Mouse (Mus musculus) stomach, postnatal 0 days (tissue): ENCODE data around the gene Slc7a7. TPM values are rescaled to one million over a fixed set of nuclear protein-coding genes. Genes with fewer than 3 reads are reported as not detected.
A peak's percentile ranks its signal among the peaks of the same experiment; 100 is the strongest.

ENCODE experiments used
- ATAC-seq: fragments of 200-750 bp; cut with Nextera tagmentation; 2 replicates; pipeline ENCODE4 v1.8.0; 2017; ENCODE audit not compliant: low FRiP score, low TSS enrichment
- DNase-seq: peaks from one replicate; pipeline ENCODE4 v3.0.0-alpha.2; 2016; ENCODE audit warnings: low spot score
- H3K27ac ChIP-seq: fragments of 300-500 bp; sonication (generic); replicated peaks from 2 replicates; pipeline ENCODE4 v1.5.1; 2014; ENCODE audit warnings: mild to moderate bottlenecking, control low read depth
- H3K27me3 ChIP-seq: fragments of 300-500 bp; sonication (generic); 2 replicates; pipeline ENCODE4 v1.6.1; 2014; ENCODE audit warnings: low read length; ENCODE audit not compliant: control insufficient read depth, insufficient read depth
- H3K36me3 ChIP-seq: fragments of 300-500 bp; sonication (generic); 2 replicates; pipeline ENCODE4 v1.6.1; 2014; ENCODE audit warnings: low read length, mixed read lengths; ENCODE audit not compliant: control insufficient read depth, insufficient read depth
- H3K4me1 ChIP-seq: fragments of 300-500 bp; sonication (generic); replicated peaks from 2 replicates; pipeline ENCODE4 v1.6.1; 2014; ENCODE audit warnings: antibody characterized with exemption; ENCODE audit not compliant: control insufficient read depth, insufficient read depth
- H3K4me2 ChIP-seq: fragments of 300-500 bp; sonication (generic); replicated peaks from 2 replicates; pipeline ENCODE4 v1.6.1; 2014; ENCODE audit warnings: low read depth, mild to moderate bottlenecking, control low read depth, moderate library complexity
- H3K4me3 ChIP-seq: fragments of 300-500 bp; sonication (generic); 2 replicates; pipeline ENCODE4 v1.5.1; 2014; ENCODE audit warnings: low read depth, low read length, control low read depth
- H3K9ac ChIP-seq: fragments of 300-500 bp; sonication (generic); 2 replicates; pipeline ENCODE4 v1.6.1; 2014; ENCODE audit warnings: mild to moderate bottlenecking, low read length, control low read depth, mixed read lengths
- H3K9me3 ChIP-seq: fragments of 300-500 bp; sonication (generic); 2 replicates; pipeline ENCODE4 v1.6.1; 2016; ENCODE audit warnings: low read length; ENCODE audit not compliant: control insufficient read depth
- CTCF ChIP-seq: IDR thresholded peaks from 2 replicates; pipeline ENCODE4 v1.5.1; 2016; ENCODE audit warnings: antibody characterized with exemption, low read depth, mild to moderate bottlenecking, moderate library complexity
- EP300 ChIP-seq: optimal IDR thresholded peaks from 2 replicates; pipeline ENCODE3; 2016; ENCODE audit warnings: antibody characterized with exemption
- WGBS: fragments of 180-500 bp; shearing (Covaris S2); extraction: QIAGEN DNeasy Blood & Tissue Kit; methylation state at CpG from one replicate; pipeline ENCODE4 v1.1.7; 2014; 5-methylcytosine and 5-hydroxymethylcytosine counted together
- polyA plus RNA-seq: library from polyadenylated mRNA; unstranded; fragments of >200 nt; fragmentation: Nextera tagmentation; extraction: Ambion mirVana; gene quantifications from 2 replicates; pipeline ENCODE4 v1.2.1, GENCODE M21; 2015

Gene Slc7a7
- polyA plus RNA-seq, 1 experiment from 2014 or later: 9.5 TPM

GRCm38 (mm10) chr14:54390843-54391242 is 26.7 kb downstream of the Slc7a7 start:
- Histone ChIP-seq H3K27me3 (no peaks in the 10 kb centered on the region), H3K27ac (no peak overlapping the region), H3K9me3 (no peaks in the 10 kb centered on the region), H3K4me2 (no peak overlapping the region), H3K9ac (no peak overlapping the region), H3K36me3 (no peaks in the 10 kb centered on the region), H3K4me3 (no peak overlapping the region), H3K4me1 (no peaks in the 10 kb centered on the region)
- TF ChIP-seq CTCF (no peak), EP300 (no peak)
- no peak for DNase-seq
- ATAC-seq: no peak
- WGBS: 55% methylated on average over 6 of the region's 6 CpGs

GRCm38 (mm10) chr14:54387546-54387945 is 30.0 kb downstream of the Slc7a7 start:
- Histone ChIP-seq H3K36me3 (no peaks in the 10 kb centered on the region), H3K4me1 (no peaks in the 10 kb centered on the region), H3K9me3 (no peaks in the 10 kb centered on the region), H3K4me3 (no peak overlapping the region), H3K27me3 (no peaks in the 10 kb centered on the region), H3K27ac (no peak overlapping the region), H3K4me2 (no peak overlapping the region), H3K9ac (no peak overlapping the region)
- 71% methylated on average over 6 of the region's 6 CpGs for WGBS
- no peak for ATAC-seq
- DNase-seq: no peak
- no peak for TF ChIP-seq EP300
- no peak for TF ChIP-seq CTCF

GRCm38 (mm10) chr14:54385968-54386618 is 31.5 kb downstream of the Slc7a7 start:
- TF ChIP-seq CTCF: no peak
- no peak for TF ChIP-seq EP300

GRCm38 (mm10) chr14:54384396-54384795 is 33.2 kb downstream of the Slc7a7 start:
- Histone ChIP-seq H3K27ac (no peak overlapping the region), H3K4me2 (no peak overlapping the region), H3K4me3 (no peak overlapping the region), H3K36me3 (no peaks in the 10 kb centered on the region), H3K9me3 (no peaks in the 10 kb centered on the region), H3K9ac (no peak overlapping the region), H3K4me1 (no peaks in the 10 kb centered on the region), H3K27me3 (no peaks in the 10 kb centered on the region)
- TF ChIP-seq EP300 (no peak), CTCF (no peak)
- DNase-seq (no peak), ATAC-seq (no peak)
- WGBS: 88% methylated on average over 8 of the region's 8 CpGs

More at GRCm38 (mm10) chr14:54385968-54386618, 31.5 kb downstream of the Slc7a7 start:
- H3K4me1 ChIP-seq: no peaks in the 10 kb centered on the region
- H3K9ac ChIP-seq: no peak overlapping the region
- no peaks in the 10 kb centered on the region for H3K9me3 ChIP-seq
- H3K36me3 ChIP-seq: no peaks in the 10 kb centered on the region
- no peak for DNase-seq
- H3K27ac ChIP-seq: no peak overlapping the region
- H3K27me3 ChIP-seq: no peaks in the 10 kb centered on the region
- no peak overlapping the region for H3K4me2 ChIP-seq
- H3K4me3 ChIP-seq: no peak overlapping the region
- WGBS: 75% methylated on average over 7 of the region's 7 CpGs
- peak; percentile 30 for ATAC-seq

- Histone ChIP-seq H3K4me3 (no peak overlapping the region), H3K4me1 (no peaks in the 10 kb centered on the region), H3K4me2 (no peak overlapping the region), H3K27ac (no peak overlapping the region), H3K9ac (no peak overlapping the region), H3K9me3 (no peaks in the 10 kb centered on the region), H3K27me3 (no peaks in the 10 kb centered on the region), H3K36me3 (no peaks in the 10 kb centered on the region)
- DNase-seq (peak; percentile 45), ATAC-seq (peak; percentile 64)
- WGBS: 46% methylated on average over 4 of the region's 4 CpGs
- TF ChIP-seq EP300 (no peak), CTCF (no peak)
These were observed 34.2 kb downstream of the Slc7a7 start for GRCm38 (mm10) chr14:54383355-54383771.

- ATAC-seq (no peak), DNase-seq (no peak)
- no peaks in the 10 kb centered on the region for H3K9me3 ChIP-seq
- H3K4me3 ChIP-seq: no peak overlapping the region
- no peak overlapping the region for H3K27ac ChIP-seq
- H3K27me3 ChIP-seq: no peaks in the 10 kb centered on the region
- H3K4me1 ChIP-seq: no peaks in the 10 kb centered on the region
- no peak overlapping the region for H3K9ac ChIP-seq
- TF ChIP-seq CTCF (no peak), EP300 (no peak)
- H3K36me3 ChIP-seq: no peaks in the 10 kb centered on the region
- H3K4me2 ChIP-seq: no peak overlapping the region
- WGBS: 80% methylated on average over 9 of the region's 9 CpGs
These were observed 34.9 kb downstream of the Slc7a7 start for GRCm38 (mm10) chr14:54382641-54383040.
